Mouse (Mus musculus): ENCODE results near the gene Frmd8. TPM values are rescaled to one million over a fixed set of nuclear protein-coding genes. Genes with fewer than 3 reads are reported as not detected.

The Frmd8 gene
- total RNA-seq, 2 experiments from 2014 or later, result 9.5 to 10.6 TPM

- DNase-seq (ENCODE audit: low spot score in 2 of 2), result no peak
- Histone ChIP-seq H3K4me3 (no peak overlapping the region), H3K27ac (peak overlapping the region; percentile 24; the same call in 1 of the 2 replicates)
- no peak for TF ChIP-seq CTCF (conservative IDR thresholded peaks at IDR 0.05)
Observed at GRCm38 (mm10) chr19:5838892-5839165, 36.2 kb downstream of the Frmd8 start.

DNA sequence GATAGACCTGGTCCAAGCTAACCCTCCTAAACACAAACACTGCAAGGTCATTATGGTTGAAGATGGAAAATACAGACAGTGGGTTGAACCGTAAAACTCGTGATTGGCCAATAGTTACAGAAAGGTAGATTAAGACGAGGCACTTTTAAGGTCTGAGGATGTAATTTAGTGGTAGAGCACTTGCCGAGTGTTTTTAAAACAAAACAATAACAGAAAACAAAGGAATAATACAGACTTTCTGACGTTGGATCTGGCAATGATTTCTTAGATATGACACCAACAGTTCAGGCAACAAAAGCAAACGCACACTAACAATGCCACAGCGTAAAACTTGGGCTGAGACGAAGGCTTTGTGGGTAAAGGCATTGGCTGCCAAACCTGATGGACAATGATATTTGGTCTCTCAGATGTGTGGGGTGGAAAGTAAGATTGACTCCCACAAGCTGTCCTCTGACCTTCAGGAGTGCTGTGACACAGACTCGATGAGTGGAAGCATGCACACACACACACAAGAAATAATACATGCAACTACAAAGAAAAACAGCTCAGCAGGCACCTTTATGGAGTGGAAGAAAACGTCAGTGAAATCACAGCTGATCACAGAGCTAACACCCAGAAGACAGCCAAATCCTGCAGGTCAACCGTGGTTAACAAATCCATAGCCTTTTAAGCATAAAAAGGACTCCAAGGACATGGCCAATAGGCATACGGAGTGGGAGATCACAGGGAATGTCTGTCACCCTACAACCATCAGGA is 36.8 kb downstream of the Frmd8 start:
- no peak for TF ChIP-seq CTCF (conservative IDR thresholded peaks at IDR 0.05)
- Histone ChIP-seq H3K4me3 (no peak overlapping the region), H3K27ac (peak overlapping the region; percentile 24; the same call in 1 of the 2 replicates)
- no peak for DNase-seq (ENCODE audit: low spot score in 2 of 2)

DNA sequence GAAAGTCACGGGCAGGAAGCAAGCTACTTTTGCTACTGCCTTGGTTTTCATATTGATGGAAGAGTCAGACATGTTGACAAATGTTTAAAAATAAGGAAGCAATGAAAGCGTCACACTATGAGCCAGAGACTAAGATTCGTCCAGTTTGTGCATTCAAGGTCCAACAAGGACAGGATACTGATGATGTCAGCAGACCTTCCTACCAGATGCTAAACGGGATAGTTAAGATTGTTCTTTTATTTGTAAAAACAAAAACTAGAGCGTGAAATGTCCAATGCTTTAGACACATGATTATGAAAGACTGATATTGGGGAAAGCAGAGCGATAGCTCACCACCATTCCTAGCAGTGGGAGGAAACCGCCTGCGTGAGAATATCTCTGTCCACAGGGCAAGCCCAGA is 37.5 kb downstream of the Frmd8 start:
- DNase-seq (ENCODE audit: low spot score in 2 of 2), result no peak
- peak overlapping the region; percentile 55; the same call in 1 of the 2 replicates for H3K27ac ChIP-seq
- TF ChIP-seq CTCF (conservative IDR thresholded peaks at IDR 0.05), result no peak
- no peak overlapping the region for H3K4me3 ChIP-seq

- Histone ChIP-seq H3K27ac (peak overlapping the region; percentile 55; the same call in 1 of the 2 replicates), H3K4me3 (no peak overlapping the region)
- no peak for DNase-seq (ENCODE audit: low spot score in 2 of 2)
- no peak for TF ChIP-seq CTCF (conservative IDR thresholded peaks at IDR 0.05)
Observed at GRCm38 (mm10) chr19:5836941-5837572, 38.0 kb downstream of the Frmd8 start.

DNA sequence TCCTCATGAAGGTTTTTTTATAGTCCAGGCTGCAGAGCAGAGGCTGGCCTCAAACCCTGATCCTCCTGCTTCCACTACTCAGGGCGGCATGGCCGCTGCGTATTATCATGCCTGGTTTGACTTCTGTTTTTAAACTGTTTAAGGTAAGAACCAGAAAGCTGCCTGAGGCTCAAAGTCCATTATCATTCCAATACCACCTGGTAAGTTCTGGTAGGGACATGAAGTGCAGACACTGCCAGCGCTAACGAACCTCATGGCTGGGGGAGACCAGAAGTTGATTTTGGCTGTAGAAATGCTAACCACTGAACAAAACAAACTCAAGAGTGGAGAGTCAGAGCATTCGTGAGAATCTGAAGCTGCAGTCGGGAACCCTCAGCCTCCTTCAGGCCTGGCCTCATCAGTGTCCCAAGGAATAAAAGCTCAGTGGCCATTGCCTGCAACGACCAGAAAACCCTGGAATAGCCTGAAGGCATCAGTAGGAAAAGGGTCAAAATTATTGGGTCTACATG is 39.1 kb downstream of the Frmd8 start:
- TF ChIP-seq CTCF (conservative IDR thresholded peaks at IDR 0.05), result no peak
- no peak for DNase-seq (ENCODE audit: low spot score in 2 of 2)
- Histone ChIP-seq H3K4me3 (no peak overlapping the region), H3K27ac (no peak overlapping the region)

GRCm38 (mm10) chr19:5835054-5835921 is 39.8 kb downstream of the Frmd8 start:
- DNase-seq (ENCODE audit: low spot score in 2 of 2), result no peak
- no peak overlapping the region for H3K4me3 ChIP-seq
- TF ChIP-seq CTCF (conservative IDR thresholded peaks at IDR 0.05), result no peak

GRCm38 (mm10) chr19:5834260-5834925 is 40.7 kb downstream of the Frmd8 start:
- TF ChIP-seq CTCF (conservative IDR thresholded peaks at IDR 0.05), result no peak
- DNase-seq (ENCODE audit: low spot score in 2 of 2), result no peak
- no peak overlapping the region for H3K4me3 ChIP-seq
- no peak overlapping the region for H3K27ac ChIP-seq

More at GRCm38 (mm10) chr19:5835054-5835921, 39.8 kb downstream of the Frmd8 start:
- no peak overlapping the region for H3K27ac ChIP-seq

DNA sequence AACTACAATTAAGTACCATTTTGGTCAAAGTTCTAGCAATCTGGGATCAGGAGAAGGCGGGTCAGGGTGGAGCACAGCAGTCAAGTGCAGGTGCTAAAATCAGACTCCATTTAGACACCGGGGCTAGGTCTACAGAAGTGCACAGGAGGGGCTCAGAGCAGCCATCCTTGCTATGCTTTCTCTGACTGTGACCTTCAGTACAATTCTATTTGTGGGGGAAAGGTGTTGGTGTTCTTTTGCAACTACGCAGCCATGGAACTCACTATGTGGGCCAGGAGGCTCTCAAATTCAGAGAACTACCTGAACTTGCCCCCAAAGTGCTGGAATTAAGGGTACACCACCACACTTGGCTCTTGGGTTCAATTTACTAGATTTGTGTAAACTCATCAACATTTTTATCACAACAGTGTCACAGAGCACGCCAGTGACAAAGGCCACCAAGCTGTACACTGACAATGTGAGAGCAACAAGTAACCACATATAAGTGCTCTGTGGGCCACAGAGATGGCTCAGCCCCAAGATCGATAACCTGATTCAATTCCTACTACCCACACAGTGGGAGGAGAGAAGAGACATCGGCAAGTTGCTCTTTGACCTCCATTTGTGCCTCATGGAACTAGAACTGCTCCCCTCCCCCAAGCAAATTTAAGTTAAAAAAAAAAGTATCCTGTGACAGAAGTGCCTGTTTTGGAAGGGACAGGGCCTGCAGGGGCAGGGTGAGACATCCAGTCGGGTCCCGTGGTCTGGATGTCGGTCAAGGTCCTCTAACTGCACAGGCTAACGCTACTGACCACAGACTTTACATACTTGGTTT is 41.6 kb downstream of the Frmd8 start:
- DNase-seq (ENCODE audit: low spot score in 2 of 2), result no peak
- no peak for TF ChIP-seq CTCF (conservative IDR thresholded peaks at IDR 0.05)
- no peak overlapping the region for H3K4me3 ChIP-seq
- no peak overlapping the region for H3K27ac ChIP-seq

GRCm38 (mm10) chr19:5832326-5832725 is 42.7 kb downstream of the Frmd8 start:
- no peak for TF ChIP-seq CTCF (conservative IDR thresholded peaks at IDR 0.05)
- DNase-seq (ENCODE audit: low spot score in 2 of 2), result no peak
- no peak overlapping the region for H3K27ac ChIP-seq
- H3K4me3 ChIP-seq, result no peak overlapping the region

GRCm38 (mm10) chr19:5831958-5832320 is 43.1 kb downstream of the Frmd8 start:
- TF ChIP-seq CTCF (conservative IDR thresholded peaks at IDR 0.05), result no peak
- DNase-seq (ENCODE audit: low spot score in 2 of 2), result no peak
- Histone ChIP-seq H3K4me3 (no peak overlapping the region), H3K27ac (no peak overlapping the region)

DNA sequence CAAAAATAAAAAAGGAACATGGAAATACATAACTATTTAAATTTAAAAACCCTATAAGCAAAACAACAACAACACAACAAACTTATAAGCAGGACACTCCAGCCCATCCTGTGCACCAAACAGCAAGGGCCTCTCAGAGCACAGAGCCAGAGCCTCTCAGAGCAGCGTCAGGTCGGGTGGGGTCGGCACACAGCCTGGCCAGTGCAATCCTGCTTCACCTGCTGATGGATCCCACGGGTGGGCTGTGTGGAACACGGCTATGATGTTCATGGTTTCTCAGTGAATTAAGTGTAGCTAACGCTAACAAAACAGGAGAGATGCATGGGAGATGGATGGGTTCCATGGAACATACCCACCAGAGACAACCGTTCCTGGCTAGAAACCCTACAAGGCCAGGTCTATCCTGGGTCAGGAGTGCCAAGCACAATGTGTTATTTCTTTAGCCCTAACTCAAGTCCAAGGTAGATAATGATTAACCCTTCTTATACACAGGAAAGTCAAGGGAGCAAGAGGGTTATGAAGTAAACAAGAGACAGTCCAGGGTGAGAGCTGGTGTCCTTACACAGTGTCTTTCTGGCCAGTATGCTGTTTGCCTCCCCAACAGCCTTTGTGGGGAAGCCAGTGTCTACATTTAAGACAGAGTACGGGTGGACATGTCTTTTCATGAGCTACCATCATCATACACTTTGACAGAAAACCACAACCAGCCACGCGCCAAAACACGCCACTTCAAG is 43.7 kb downstream of the Frmd8 start:
- Histone ChIP-seq H3K4me3 (no peak overlapping the region), H3K27ac (no peak overlapping the region)
- no peak for TF ChIP-seq CTCF (conservative IDR thresholded peaks at IDR 0.05)
- DNase-seq (ENCODE audit: low spot score in 2 of 2), result no peak

Data from layer of hippocampus, adult 2 months (tissue).